ENCODE assay signal across 9 mouse cellular contexts in genomic region chr9:4442908-4443307, GRCm38 (mm10).
DNase-seq lines count a peak whose midpoint lies in the region; ATAC-seq and TF ChIP-seq lines count a peak whose summit lies in the region.
"Had no signal": no experiment of that assay in that cellular context is flagged by ENCODE, and none has a peak within 500 bp of the region (broad histone marks: within the 10 kb centered on the region; RNA-seq: fewer than 3 reads in every experiment).

No protein-coding gene starts in this region.

- no peak overlapping the region for H3K4me3 ChIP-seq in gastrocnemius, adult 2 months
- H3K4me3 ChIP-seq in forebrain, embryonic 15.5 days, result no peak overlapping the region
- no peak overlapping the region for H3K4me3 ChIP-seq in limb, embryonic 11.5 days (ENCODE audit: low read depth, low read length)
- H3K4me3 ChIP-seq in midbrain, embryonic 15.5 days, result no peak overlapping the region
- H3K4me3 ChIP-seq: liver, embryonic 15.5 days had no signal

- H3K27ac ChIP-seq in gastrocnemius, adult 2 months, result no peak overlapping the region
- no peak overlapping the region for H3K27ac ChIP-seq in forebrain, embryonic 15.5 days (replicated peaks)
- no peak overlapping the region for H3K27ac ChIP-seq in limb, embryonic 11.5 days (replicated peaks; ENCODE audit: low read depth, low read length)
- H3K27ac ChIP-seq in midbrain, embryonic 15.5 days, result no peak overlapping the region
- H3K27ac ChIP-seq: liver, embryonic 15.5 days had no signal

- 18% methylated on average over 2 of the region's 2 CpGs for WGBS in forebrain, embryonic 15.5 days
- 17% methylated on average over 2 of the region's 2 CpGs for WGBS in limb, embryonic 11.5 days
- 23% methylated on average over 2 of the region's 2 CpGs for WGBS in midbrain, embryonic 15.5 days

- H3K9ac ChIP-seq in forebrain, embryonic 15.5 days (replicated peaks), result no peak overlapping the region
- no peak overlapping the region for H3K9ac ChIP-seq in limb, embryonic 11.5 days (ENCODE audit: low read length)
- no peak overlapping the region for H3K9ac ChIP-seq in midbrain, embryonic 15.5 days
- H3K9ac ChIP-seq: liver, embryonic 15.5 days had no signal

- no peaks in the 10 kb centered on the region for H3K27me3 ChIP-seq in forebrain, embryonic 15.5 days
- H3K27me3 ChIP-seq in limb, embryonic 11.5 days (ENCODE audit: control insufficient read depth, insufficient read depth, low read length), result no peaks in the 10 kb centered on the region
- H3K27me3 ChIP-seq in midbrain, embryonic 15.5 days (replicated peaks), result no peaks in the 10 kb centered on the region
- H3K27me3 ChIP-seq: liver, embryonic 15.5 days had no signal

- H3K4me2 ChIP-seq in forebrain, embryonic 15.5 days (replicated peaks), result no peak overlapping the region
- no peak overlapping the region for H3K4me2 ChIP-seq in limb, embryonic 11.5 days (ENCODE audit: low read depth, severe bottlenecking)
- no peak overlapping the region for H3K4me2 ChIP-seq in midbrain, embryonic 15.5 days
- H3K4me2 ChIP-seq: liver, embryonic 15.5 days had no signal

- peak; percentile 12 for DNase-seq in gastrocnemius, adult 2 months
- DNase-seq in gastrocnemius, postnatal 25 days, result no peak
- peak; percentile 40 to 51 for DNase-seq in B cell, adult 2 months
- DNase-seq in adrenal gland, postnatal 14 days, result peak; percentile 62
- peak; percentile 58 for DNase-seq in limb, embryonic 11.5 days (ENCODE audit: low spot score)

- H3K9me3 ChIP-seq in forebrain, embryonic 15.5 days, result no peaks in the 10 kb centered on the region
- H3K9me3 ChIP-seq in limb, embryonic 11.5 days (ENCODE audit: control insufficient read depth, low read length), result no peaks in the 10 kb centered on the region
- no peaks in the 10 kb centered on the region for H3K9me3 ChIP-seq in midbrain, embryonic 15.5 days
- H3K9me3 ChIP-seq: liver, embryonic 15.5 days had no signal

- peak; percentile 52 for TF ChIP-seq CTCF in gastrocnemius, adult 2 months (IDR thresholded peaks at IDR 0.05)

- H3K4me1 ChIP-seq in forebrain, embryonic 15.5 days, result no peaks in the 10 kb centered on the region
- no peaks in the 10 kb centered on the region for H3K4me1 ChIP-seq in limb, embryonic 11.5 days (ENCODE audit: control insufficient read depth, insufficient read depth, low read length)
- H3K4me1 ChIP-seq in midbrain, embryonic 15.5 days, result no peaks in the 10 kb centered on the region
- H3K4me1 ChIP-seq: liver, embryonic 15.5 days had no signal

- ATAC-seq in forebrain, embryonic 15.5 days (replicated peaks), result 0 out of 2 replicates have a peak, but pooled peaks have one; percentile 26
- ATAC-seq in limb, embryonic 11.5 days (ENCODE audit: insufficient number of reproducible peaks, low FRiP score, low TSS enrichment, low read depth), result no peak
- peak; percentile 45; the same call in 1 of the 2 replicates for ATAC-seq in midbrain, embryonic 15.5 days (replicated peaks)
- no peak for ATAC-seq in frontal cortex, adult (ENCODE audit: low TSS enrichment)

- H3K36me3 ChIP-seq in forebrain, embryonic 15.5 days, result no peaks in the 10 kb centered on the region
- H3K36me3 ChIP-seq in limb, embryonic 11.5 days (ENCODE audit: control insufficient read depth, insufficient read depth, low read length), result no peaks in the 10 kb centered on the region
- no peaks in the 10 kb centered on the region for H3K36me3 ChIP-seq in midbrain, embryonic 15.5 days (replicated peaks)
- H3K36me3 ChIP-seq: liver, embryonic 15.5 days had no signal

- intact Hi-C loops in gastrocnemius, adult 2 months (cut with DNase I), result no loop called here

Comparison
In these comparisons a context has a peak if more than half of its experiments do, and no peak if none do; other contexts are left out.
1. ATAC-seq: peak in forebrain, embryonic 15.5 days (single experiment) and midbrain, embryonic 15.5 days (single experiment); none in limb, embryonic 11.5 days (single experiment) and frontal cortex, adult (single experiment).